Mouse (Mus musculus) midbrain, embryonic 15.5 days (tissue): ENCODE data around the gene Popdc3. TPM values are rescaled to one million over a fixed set of nuclear protein-coding genes. Genes with fewer than 3 reads are reported as not detected.

ENCODE experiments used
- ATAC-seq: fragments of 200-750 bp; cut with Nextera tagmentation; replicated peaks from 2 replicates; pipeline ENCODE4 v1.8.0; 2017; ENCODE audit warnings: moderate TSS enrichment
- H3K27ac ChIP-seq: fragments of 300-500 bp; sonication (generic); 2 replicates; pipeline ENCODE4 v1.5.1; 2015; ENCODE audit warnings: mild to moderate bottlenecking, inconsistent platforms
- H3K27me3 ChIP-seq: fragments of 300-500 bp; sonication (generic); replicated peaks from 2 replicates; pipeline ENCODE4 v1.6.1; 2015; ENCODE audit warnings: inconsistent platforms
- H3K36me3 ChIP-seq: fragments of 300-500 bp; sonication (generic); replicated peaks from 2 replicates; pipeline ENCODE4 v1.6.1; 2015; ENCODE audit warnings: inconsistent platforms
- H3K4me1 ChIP-seq: fragments of 300-500 bp; sonication (generic); 2 replicates; pipeline ENCODE4 v1.6.1; 2015; ENCODE audit warnings: inconsistent platforms
- H3K4me2 ChIP-seq: fragments of 300-500 bp; sonication (generic); 2 replicates; pipeline ENCODE4 v1.6.1; 2015; ENCODE audit warnings: inconsistent platforms, mild to moderate bottlenecking, moderate library complexity
- H3K4me3 ChIP-seq: fragments of 300-500 bp; sonication (generic); 2 replicates; pipeline ENCODE4 v1.5.1; 2015; ENCODE audit warnings: mild to moderate bottlenecking, inconsistent platforms
- H3K9ac ChIP-seq: fragments of 300-500 bp; sonication (generic); 2 replicates; pipeline ENCODE4 v1.6.1; 2015; ENCODE audit warnings: mild to moderate bottlenecking, inconsistent platforms
- H3K9me3 ChIP-seq: fragments of 300-500 bp; sonication (generic); 2 replicates; pipeline ENCODE4 v1.6.1; 2016; ENCODE audit warnings: inconsistent platforms
- WGBS: fragments of 180-500 bp; shearing (Covaris S2); methylation state at CpG from one replicate; pipeline ENCODE4 v1.1.7; 2015; ENCODE audit warnings: mixed read lengths; 5-methylcytosine and 5-hydroxymethylcytosine counted together
- polyA plus RNA-seq: library from polyadenylated mRNA; unstranded; fragments of >200 nt; fragmentation: Nextera tagmentation; extraction: Ambion mirVana; gene quantifications from 2 replicates; pipeline ENCODE4 v1.2.1, GENCODE M21; 2015

The Popdc3 gene
- polyA plus RNA-seq, 1 experiment from 2014 or later: 0.96 TPM

DNA sequence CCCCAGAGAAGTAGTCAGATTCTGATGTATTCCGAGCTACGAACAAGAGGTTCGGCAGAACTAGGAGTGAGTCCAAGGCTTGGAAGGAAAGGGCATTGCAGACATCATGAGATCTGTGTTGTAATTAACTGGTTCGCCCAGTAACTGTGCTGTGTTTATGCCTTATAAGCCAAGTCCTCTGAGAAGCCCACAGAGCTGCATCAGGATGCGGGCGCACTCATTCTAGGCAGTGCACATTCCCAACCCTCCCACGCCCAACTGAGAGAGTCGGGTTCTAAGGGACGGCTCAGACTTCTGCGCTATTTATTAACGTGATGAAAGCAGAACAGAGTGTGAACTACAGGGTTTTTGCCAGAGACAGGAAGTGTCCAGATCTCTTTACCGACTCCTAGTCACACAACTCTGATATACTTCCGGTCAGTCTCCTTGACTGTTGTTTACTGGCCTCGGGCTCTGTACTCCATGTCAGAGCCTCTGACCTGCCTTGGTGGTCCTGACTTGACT is 23.3 kb upstream of the Popdc3 start:
- Histone ChIP-seq H3K9ac (no peak overlapping the region), H3K27ac (no peak overlapping the region), H3K9me3 (no peaks in the 10 kb centered on the region), H3K4me3 (no peak overlapping the region), H3K27me3 (no peaks in the 10 kb centered on the region), H3K36me3 (peaks cover 36% of the 10 kb centered on the region), H3K4me2 (no peak overlapping the region), H3K4me1 (0 out of 2 replicates have a peak, but pooled peaks cover 4% of the 10 kb centered on the region)
- no peak for ATAC-seq
- WGBS: 95% methylated on average over 14 of the region's 14 CpGs

DNA sequence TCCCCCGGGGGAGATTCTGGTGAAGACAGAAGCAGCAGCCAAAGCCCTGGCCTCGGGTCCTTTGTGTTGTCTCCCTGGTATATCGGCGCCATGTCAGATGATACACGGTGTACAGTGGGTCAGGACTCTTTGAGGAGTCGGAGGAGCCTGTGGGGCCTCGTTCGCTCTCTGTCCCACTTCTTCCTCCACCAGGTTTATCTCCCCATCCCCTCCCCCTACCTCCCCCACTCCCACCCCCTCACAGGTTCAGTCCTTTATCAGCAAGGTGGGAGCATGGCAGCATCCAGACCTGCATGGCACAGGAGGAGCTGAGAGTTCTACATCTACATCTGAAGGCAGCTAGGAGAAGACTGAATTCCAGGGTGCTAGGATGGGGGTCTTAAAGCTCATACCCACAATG is 12.0 kb upstream of the Popdc3 start:
- 91% methylated on average over 8 of the region's 8 CpGs for WGBS

DNA sequence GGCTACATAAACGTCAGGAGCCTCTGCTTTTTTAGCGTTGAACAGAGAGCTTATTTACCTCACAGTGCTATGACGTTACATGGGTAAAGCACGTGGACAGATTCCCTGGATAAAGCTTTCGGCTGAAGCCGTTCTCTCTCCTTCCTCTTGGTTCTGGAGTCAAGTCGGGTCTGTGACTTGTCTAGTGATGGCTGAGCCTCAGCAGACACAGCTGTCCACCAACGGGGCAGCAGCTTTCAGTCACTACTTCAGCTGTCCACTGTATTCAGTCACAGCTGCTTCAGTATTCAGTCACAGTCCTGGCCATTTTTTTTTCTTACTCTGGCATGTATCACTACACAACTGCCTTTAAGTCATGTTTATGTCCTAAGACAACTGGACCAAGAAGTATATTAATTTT is 4.0 kb upstream of the Popdc3 start:
- WGBS: 90% methylated on average over 8 of the region's 8 CpGs
- no peaks in the 10 kb centered on the region for H3K4me1 ChIP-seq
- H3K27me3 ChIP-seq: no peaks in the 10 kb centered on the region
- no peak overlapping the region for H3K4me2 ChIP-seq
- H3K36me3 ChIP-seq: no peaks in the 10 kb centered on the region
- ATAC-seq: no peak
- H3K9me3 ChIP-seq: no peaks in the 10 kb centered on the region
- H3K4me3 ChIP-seq: no peak overlapping the region
- no peak overlapping the region for H3K9ac ChIP-seq
- H3K27ac ChIP-seq: no peak overlapping the region

More for the DNA sequence above, 12.0 kb upstream of the Popdc3 start:
- Histone ChIP-seq H3K4me1 (no peaks in the 10 kb centered on the region), H3K4me2 (no peak overlapping the region), H3K27ac (no peak overlapping the region), H3K36me3 (no peaks in the 10 kb centered on the region), H3K4me3 (no peak overlapping the region), H3K27me3 (no peaks in the 10 kb centered on the region), H3K9me3 (no peaks in the 10 kb centered on the region), H3K9ac (no peak overlapping the region)
- ATAC-seq: 0 out of 2 replicates have a peak, but pooled peaks have one; percentile 30

DNA sequence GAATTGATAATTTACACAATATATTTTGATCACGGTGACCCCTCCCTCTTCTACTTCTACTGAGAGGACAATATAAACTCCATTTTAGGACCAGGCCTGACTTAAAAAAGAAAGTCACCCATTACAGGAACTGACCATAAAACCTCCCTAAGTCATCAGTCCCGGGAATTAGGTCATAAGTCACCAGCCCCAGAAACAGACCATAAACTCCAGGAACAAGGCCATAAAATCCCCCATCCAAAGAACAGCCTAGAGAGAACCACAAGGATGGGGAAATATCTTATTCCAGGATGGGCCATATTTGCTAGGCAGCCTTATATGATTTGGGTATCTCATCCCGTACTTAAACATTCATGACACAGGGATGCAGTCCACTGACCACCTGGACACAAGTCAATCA is 3.6 kb upstream of the Popdc3 start:
- H3K27ac ChIP-seq: no peak overlapping the region
- ATAC-seq: no peak
- H3K9ac ChIP-seq: no peak overlapping the region
- H3K27me3 ChIP-seq: no peaks in the 10 kb centered on the region
- no peak overlapping the region for H3K4me3 ChIP-seq
- H3K36me3 ChIP-seq: no peaks in the 10 kb centered on the region
- H3K9me3 ChIP-seq: no peaks in the 10 kb centered on the region
- H3K4me2 ChIP-seq: no peak overlapping the region
- WGBS: 94% methylated on average over 3 of the region's 3 CpGs
- H3K4me1 ChIP-seq: no peaks in the 10 kb centered on the region

DNA sequence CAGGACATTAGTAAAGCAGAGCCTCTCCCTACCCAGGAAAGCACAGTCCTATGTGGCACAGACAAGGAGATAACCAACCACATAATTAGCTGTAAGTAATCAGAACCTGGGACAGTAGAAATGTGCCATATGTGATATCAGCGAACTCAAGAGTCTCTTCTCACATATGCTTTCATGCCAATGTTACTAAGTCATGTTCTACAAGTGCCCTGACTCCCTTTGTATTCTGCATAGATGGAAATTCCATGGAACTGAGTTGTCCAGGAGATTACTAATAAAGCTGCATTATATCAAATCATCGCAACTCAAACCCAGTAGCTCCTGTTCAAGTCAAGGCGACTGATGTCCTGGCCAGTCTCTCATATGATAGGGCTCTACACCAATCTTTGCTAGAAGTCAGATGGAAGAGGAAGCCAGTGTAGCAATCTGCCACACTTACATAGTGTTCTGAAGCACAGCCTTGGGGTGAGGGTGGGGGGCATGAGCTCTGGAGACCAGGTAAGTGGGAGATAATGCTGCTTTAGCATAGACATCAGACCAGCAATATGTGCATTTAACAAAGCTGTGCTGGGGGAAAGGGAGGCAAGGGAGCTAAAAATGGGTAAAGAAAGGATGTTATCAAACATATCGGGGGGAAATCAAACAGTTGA is 2.9 kb downstream of the Popdc3 start:
- H3K4me3 ChIP-seq: no peak overlapping the region
- WGBS: 94% methylated on average over 4 of the region's 4 CpGs
- H3K36me3 ChIP-seq: no peaks in the 10 kb centered on the region
- no peak for ATAC-seq
- no peak overlapping the region for H3K27ac ChIP-seq
- H3K9me3 ChIP-seq: no peaks in the 10 kb centered on the region
- H3K4me1 ChIP-seq: no peaks in the 10 kb centered on the region
- H3K27me3 ChIP-seq: no peaks in the 10 kb centered on the region
- H3K4me2 ChIP-seq: no peak overlapping the region
- H3K9ac ChIP-seq: no peak overlapping the region

DNA sequence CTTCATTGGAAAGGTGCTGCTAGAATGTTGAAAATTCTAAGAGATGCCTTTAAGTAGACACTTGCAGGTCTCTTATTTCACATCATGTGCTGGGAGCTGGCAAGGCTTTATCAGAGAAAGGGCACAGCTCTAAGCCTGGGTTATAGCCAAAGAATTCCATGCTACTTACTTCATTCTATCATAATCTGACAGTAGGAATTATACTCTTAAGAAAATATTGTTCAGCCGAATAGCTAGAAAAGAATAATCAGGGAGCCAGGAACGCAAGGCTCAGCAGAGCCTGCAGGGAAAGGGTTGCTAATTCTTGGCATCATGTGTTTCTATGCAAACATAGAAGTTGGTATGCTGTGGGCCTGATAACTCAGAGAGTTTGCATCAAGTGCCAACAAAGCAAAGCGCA is 3.4 kb downstream of the Popdc3 start:
- Histone ChIP-seq H3K9ac (no peak overlapping the region), H3K9me3 (no peaks in the 10 kb centered on the region), H3K4me1 (no peaks in the 10 kb centered on the region), H3K36me3 (no peaks in the 10 kb centered on the region), H3K4me3 (no peak overlapping the region), H3K27ac (no peak overlapping the region), H3K4me2 (no peak overlapping the region), H3K27me3 (no peaks in the 10 kb centered on the region)
- ATAC-seq: no peak
- whole genome bisulfite sequencing: 78% methylated on average over 3 of the region's 3 CpGs

DNA sequence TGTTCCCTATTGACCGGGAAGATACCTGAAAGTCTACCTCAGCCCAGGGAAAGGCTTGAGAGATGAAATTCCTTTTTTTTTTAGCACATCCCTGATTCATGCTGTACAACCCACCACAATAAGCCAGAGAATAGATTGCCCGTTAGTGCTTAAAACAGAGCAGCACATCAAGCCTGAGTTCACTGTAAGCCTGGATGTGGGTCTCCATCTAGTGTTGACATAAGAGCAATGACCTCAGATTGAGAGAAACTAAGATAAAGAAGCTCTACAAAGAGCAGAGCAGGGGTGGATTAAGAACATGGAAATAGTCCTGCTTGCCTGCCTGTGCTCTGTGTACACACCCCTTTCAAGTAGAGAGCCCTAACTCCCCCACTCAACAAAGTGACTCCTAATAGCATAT is 7.6 kb downstream of the Popdc3 start:
- no peak for ATAC-seq
- H3K4me3 ChIP-seq: no peak overlapping the region
- no peaks in the 10 kb centered on the region for H3K27me3 ChIP-seq
- no peaks in the 10 kb centered on the region for H3K36me3 ChIP-seq
- no peaks in the 10 kb centered on the region for H3K9me3 ChIP-seq
- no peak overlapping the region for H3K4me2 ChIP-seq
- no peak overlapping the region for H3K9ac ChIP-seq
- WGBS: 92% methylated on average over 2 of the region's 2 CpGs
- H3K4me1 ChIP-seq: no peaks in the 10 kb centered on the region
- no peak overlapping the region for H3K27ac ChIP-seq

DNA sequence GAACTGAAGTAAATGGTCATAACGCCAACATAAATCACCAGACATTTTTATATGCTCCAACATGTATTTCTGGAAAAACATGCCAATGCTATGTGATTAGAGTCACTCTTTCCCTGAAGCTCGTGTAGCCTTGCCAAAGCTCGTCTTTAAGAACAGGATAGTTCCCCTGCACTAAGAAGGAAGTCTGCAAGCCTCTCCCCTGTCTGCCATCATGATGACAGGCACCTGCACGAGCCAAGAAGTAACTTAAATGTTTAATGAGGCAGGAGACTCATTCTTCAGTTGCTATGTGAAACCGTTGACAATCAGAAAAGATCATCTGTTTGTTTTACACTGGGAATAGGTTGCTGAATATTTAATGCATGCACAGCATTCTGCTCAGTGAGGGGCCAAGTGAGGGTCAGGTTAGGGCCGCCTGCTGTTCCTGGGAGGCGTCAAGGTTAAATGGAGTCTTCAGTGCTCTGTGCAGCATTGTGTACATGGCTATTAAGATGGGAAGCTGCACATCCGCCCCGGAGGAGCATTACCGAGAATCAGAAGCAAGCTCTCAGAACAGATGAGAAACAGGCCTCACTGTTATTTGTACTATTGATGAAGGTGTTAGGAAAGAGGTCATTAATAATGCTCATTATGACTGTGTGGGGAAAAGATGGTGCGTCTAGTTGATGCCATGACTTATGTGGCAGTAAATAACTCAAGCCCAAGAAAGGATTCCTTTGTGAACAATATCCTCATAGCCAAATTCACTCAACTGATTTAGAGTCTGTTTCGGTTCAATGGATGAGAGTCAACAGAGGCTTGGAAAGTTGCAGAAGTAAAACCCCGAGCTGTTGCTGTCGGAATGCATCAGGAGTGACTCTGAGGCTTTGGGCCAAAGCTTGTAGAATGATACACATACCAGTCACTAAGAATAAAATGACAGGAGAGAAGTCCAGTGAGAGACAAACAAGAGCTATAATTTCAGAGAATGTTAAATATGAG is 15.7 kb downstream of the Popdc3 start:
- no peak overlapping the region for H3K9ac ChIP-seq
- 51% methylated on average over 14 of the region's 14 CpGs for WGBS
- H3K4me1 ChIP-seq: peaks cover 7% of the 10 kb centered on the region
- no peak overlapping the region for H3K4me3 ChIP-seq
- H3K27ac ChIP-seq: peak overlapping the region; percentile 48; the same call in 1 of the 2 replicates
- no peaks in the 10 kb centered on the region for H3K9me3 ChIP-seq
- H3K27me3 ChIP-seq: no peaks in the 10 kb centered on the region
- H3K4me2 ChIP-seq: no peak overlapping the region
- H3K36me3 ChIP-seq: no peaks in the 10 kb centered on the region
- ATAC-seq: peak; percentile 72

DNA sequence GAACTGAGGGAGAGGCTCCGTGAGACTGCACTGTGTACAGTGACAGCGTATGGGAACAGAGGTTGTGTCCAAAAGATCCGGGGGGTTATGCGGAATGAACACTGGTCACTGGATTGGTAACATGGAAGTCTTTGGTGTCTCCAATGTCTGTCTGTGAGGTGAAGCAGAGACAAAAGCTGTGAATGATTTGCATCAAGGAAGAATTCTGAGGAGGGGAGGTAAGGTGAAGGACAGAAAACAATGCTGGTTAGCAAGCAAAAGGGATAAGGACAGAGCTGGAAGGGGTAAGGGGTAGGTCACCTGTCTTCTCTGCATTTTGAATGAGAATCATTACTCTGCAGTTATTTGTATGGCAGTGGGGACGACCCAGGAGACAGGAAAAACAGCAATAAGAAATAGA is 16.6 kb downstream of the Popdc3 start:
- H3K9me3 ChIP-seq: no peaks in the 10 kb centered on the region
- H3K36me3 ChIP-seq: no peaks in the 10 kb centered on the region
- no peak overlapping the region for H3K9ac ChIP-seq
- H3K4me1 ChIP-seq: peaks cover 7% of the 10 kb centered on the region
- no peak overlapping the region for H3K4me2 ChIP-seq
- H3K4me3 ChIP-seq: no peak overlapping the region
- H3K27me3 ChIP-seq: no peaks in the 10 kb centered on the region
- WGBS: 83% methylated on average over 5 of the region's 5 CpGs
- ATAC-seq: no peak
- H3K27ac ChIP-seq: no peak overlapping the region

DNA sequence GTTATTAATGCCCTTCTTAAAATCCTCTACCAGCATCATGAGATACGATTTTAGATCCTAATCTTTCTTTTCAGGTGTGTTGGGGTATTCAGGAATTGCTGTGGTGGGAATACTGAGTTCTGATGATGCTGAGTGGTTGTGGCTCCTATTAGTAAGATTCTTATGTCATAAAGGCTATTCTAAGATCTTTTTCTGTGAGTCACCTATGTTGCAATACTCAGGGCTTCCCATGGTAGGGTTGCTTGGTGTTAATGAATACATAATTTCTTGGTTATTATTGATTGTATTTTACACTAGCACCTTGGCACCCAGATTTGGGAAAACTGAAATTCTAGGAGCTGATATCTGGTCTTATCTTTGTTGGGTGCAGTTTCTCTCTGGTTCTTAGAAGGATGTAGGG is 26.7 kb downstream of the Popdc3 start:
- ATAC-seq: no peak
- Histone ChIP-seq H3K4me2 (no peak overlapping the region), H3K9ac (no peak overlapping the region), H3K27ac (no peak overlapping the region), H3K27me3 (no peaks in the 10 kb centered on the region), H3K4me1 (no peaks in the 10 kb centered on the region), H3K36me3 (no peaks in the 10 kb centered on the region), H3K9me3 (no peaks in the 10 kb centered on the region), H3K4me3 (no peak overlapping the region)
- WGBS: 65% methylated on average over 1 of the region's 1 CpGs

DNA sequence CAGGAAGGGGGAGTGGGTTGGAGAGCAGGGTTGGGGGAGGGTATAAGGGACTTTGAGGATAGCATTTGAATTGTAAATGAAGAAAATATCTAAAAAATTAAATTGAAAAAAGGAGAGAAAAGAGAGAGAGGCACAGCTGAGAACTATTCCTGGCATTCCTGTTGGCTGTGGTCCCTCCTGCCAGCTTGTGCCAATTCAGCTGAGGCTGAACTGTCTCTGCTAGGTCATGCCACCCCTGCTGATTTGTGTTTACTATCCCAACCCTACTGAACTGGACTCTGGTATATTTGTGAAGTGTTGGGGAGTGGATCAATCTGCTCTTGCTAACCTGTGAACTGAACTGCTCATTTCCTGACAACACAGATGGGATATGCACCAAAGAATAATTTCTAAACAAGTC is 32.3 kb downstream of the Popdc3 start:
- no peaks in the 10 kb centered on the region for H3K27me3 ChIP-seq
- ATAC-seq: no peak

DNA sequence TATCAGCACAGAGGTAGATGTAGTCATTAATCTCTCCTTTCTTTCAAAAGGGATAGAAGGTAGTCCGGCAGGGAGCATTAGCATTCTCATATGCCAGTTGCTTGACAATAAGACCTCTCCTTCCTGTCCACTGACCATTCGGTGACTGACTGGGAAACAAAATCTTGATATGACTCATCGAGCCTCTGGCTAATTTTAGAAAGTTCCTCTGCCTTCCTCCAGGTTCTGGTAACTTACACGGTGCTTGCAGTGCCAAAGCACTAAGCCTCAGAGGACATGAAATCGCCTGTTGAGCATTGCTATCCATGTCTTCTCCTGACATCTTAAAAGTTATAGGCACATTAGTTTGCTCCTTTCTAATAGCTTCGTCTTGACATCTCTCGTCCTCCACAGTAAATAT is 38.8 kb downstream of the Popdc3 start:
- Histone ChIP-seq H3K27ac (no peak overlapping the region), H3K4me1 (no peaks in the 10 kb centered on the region), H3K9me3 (no peaks in the 10 kb centered on the region), H3K27me3 (no peaks in the 10 kb centered on the region), H3K9ac (no peak overlapping the region), H3K4me2 (no peak overlapping the region), H3K36me3 (no peaks in the 10 kb centered on the region), H3K4me3 (no peak overlapping the region)
- ATAC-seq: no peak
- 88% methylated on average over 7 of the region's 7 CpGs for WGBS

More for the DNA sequence above, 32.3 kb downstream of the Popdc3 start:
- H3K9ac ChIP-seq: no peak overlapping the region
- no peak overlapping the region for H3K4me3 ChIP-seq
- H3K9me3 ChIP-seq: no peaks in the 10 kb centered on the region
- H3K27ac ChIP-seq: no peak overlapping the region
- no peak overlapping the region for H3K4me2 ChIP-seq
- H3K4me1 ChIP-seq: no peaks in the 10 kb centered on the region
- H3K36me3 ChIP-seq: no peaks in the 10 kb centered on the region
